Mouse (Mus musculus) heart, embryonic 10.5 days (tissue): ENCODE data around the gene Coq5. TPM values are rescaled to one million over a fixed set of nuclear protein-coding genes. Genes with fewer than 3 reads are reported as not detected.

Experiments used
- DNase-seq: peaks from one replicate; pipeline ENCODE4 v3.0.0-alpha.2; 2017; ENCODE audit warnings: low spot score
- H3K27ac ChIP-seq: fragments of 300-500 bp; sonication (generic); 2 replicates; pipeline ENCODE4 v1.5.1; 2016; ENCODE audit warnings: mild to moderate bottlenecking
- H3K27me3 ChIP-seq: fragments of 300-500 bp; sonication (generic); 2 replicates; pipeline ENCODE4 v1.6.1; 2016; ENCODE audit warnings: mild to moderate bottlenecking; ENCODE audit not compliant: poor library complexity, insufficient read depth, severe bottlenecking
- H3K36me3 ChIP-seq: fragments of 300-500 bp; sonication (generic); 2 replicates; pipeline ENCODE4 v1.6.1; 2016; ENCODE audit warnings: mild to moderate bottlenecking, moderate library complexity
- H3K4me1 ChIP-seq: fragments of 300-500 bp; sonication (generic); 2 replicates; pipeline ENCODE4 v1.6.1; 2016; ENCODE audit warnings: mild to moderate bottlenecking
- H3K4me3 ChIP-seq: fragments of 300-500 bp; sonication (generic); 2 replicates; pipeline ENCODE4 v1.5.1; 2016; ENCODE audit warnings: mild to moderate bottlenecking, moderate library complexity
- H3K9me3 ChIP-seq: fragments of 300-500 bp; sonication (generic); 2 replicates; pipeline ENCODE4 v1.6.1; 2016; ENCODE audit warnings: mild to moderate bottlenecking, moderate library complexity
- WGBS: fragments of 180-500 bp; shearing (Covaris S2); methylation state at CpG from one replicate; pipeline ENCODE4 v1.1.7; 2016; 5-methylcytosine and 5-hydroxymethylcytosine counted together
- polyA plus RNA-seq: library from polyadenylated mRNA; unstranded; fragments of >200 nt; fragmentation: Nextera tagmentation; extraction: Ambion mirVana; gene quantifications from 2 replicates; pipeline ENCODE4 v1.2.1, GENCODE M21; 2016

Coq5 gene
- 78.2 and 87.8 TPM in 2 replicates for polyA plus RNA-seq

GRCm38 (mm10) chr5:115279226-115280049 lies at the start of gene Coq5:
Gene Coq5 (plus strand): TSS chr5:115279666.
- Histone ChIP-seq H3K27me3 (no peaks in the 10 kb centered on the region), H3K36me3 (peaks cover 21% of the 10 kb centered on the region), H3K4me1 (peaks cover 7% of the 10 kb centered on the region), H3K9me3 (no peaks in the 10 kb centered on the region), H3K27ac (peak within 1 kb of the TSS; percentile 90), H3K4me3 (peak within 1 kb of the TSS; percentile 100)
- 3% methylated on average over 45 of the region's 45 CpGs for WGBS
- peak; percentile 92 for DNase-seq

- Histone ChIP-seq H3K4me1 (peaks cover 20% of the 10 kb centered on the region), H3K27ac (0 out of 2 replicates have a peak overlapping the region, but pooled peaks have one; percentile 13), H3K9me3 (no peaks in the 10 kb centered on the region), H3K4me3 (0 out of 2 replicates have a peak overlapping the region, but pooled peaks have one; percentile 27), H3K36me3 (no peaks in the 10 kb centered on the region), H3K27me3 (peaks cover 30% of the 10 kb centered on the region)
- no peak for DNase-seq
- 39% methylated on average over 15 of the region's 15 CpGs for WGBS
Observed at GRCm38 (mm10) chr5:115230830-115231551, 48.5 kb upstream of the Coq5 start.

GRCm38 (mm10) chr5:115231552-115232120 lies 47.8 kb upstream of the Coq5 start:
- Histone ChIP-seq H3K9me3 (no peaks in the 10 kb centered on the region), H3K36me3 (no peaks in the 10 kb centered on the region), H3K27ac (0 out of 2 replicates have a peak overlapping the region, but pooled peaks have one; percentile 13), H3K4me3 (0 out of 2 replicates have a peak overlapping the region, but pooled peaks have one; percentile 27), H3K27me3 (peaks cover 30% of the 10 kb centered on the region), H3K4me1 (peaks cover 23% of the 10 kb centered on the region)
- WGBS = 53% methylated on average over 16 of the region's 16 CpGs
- no peak for DNase-seq

GRCm38 (mm10) chr5:115232516-115232915 lies 47.0 kb upstream of the Coq5 start:
- no peak for DNase-seq
- peaks cover 23% of the 10 kb centered on the region for H3K4me1 ChIP-seq
- no peaks in the 10 kb centered on the region for H3K36me3 ChIP-seq
- peaks cover 30% of the 10 kb centered on the region for H3K27me3 ChIP-seq
- no peak overlapping the region for H3K4me3 ChIP-seq
- no peak overlapping the region for H3K27ac ChIP-seq
- no peaks in the 10 kb centered on the region for H3K9me3 ChIP-seq
- 72% methylated on average over 6 of the region's 6 CpGs for WGBS

GRCm38 (mm10) chr5:115233031-115233780 lies 46.3 kb upstream of the Coq5 start:
- no peak overlapping the region for H3K4me3 ChIP-seq

GRCm38 (mm10) chr5:115234519-115234918 lies 44.9 kb upstream of the Coq5 start:
- Histone ChIP-seq H3K27ac (no peak overlapping the region), H3K4me1 (peaks cover 28% of the 10 kb centered on the region), H3K27me3 (peaks cover 30% of the 10 kb centered on the region), H3K36me3 (no peaks in the 10 kb centered on the region), H3K9me3 (no peaks in the 10 kb centered on the region), H3K4me3 (no peak overlapping the region)
- no peak for DNase-seq
- 54% methylated on average over 6 of the region's 6 CpGs for WGBS

More at GRCm38 (mm10) chr5:115233031-115233780, 46.3 kb upstream of the Coq5 start:
- Histone ChIP-seq H3K9me3 (no peaks in the 10 kb centered on the region), H3K36me3 (no peaks in the 10 kb centered on the region), H3K4me1 (peaks cover 23% of the 10 kb centered on the region), H3K27ac (no peak overlapping the region), H3K27me3 (peaks cover 30% of the 10 kb centered on the region)
- no peak for DNase-seq
- 93% methylated on average over 14 of the region's 14 CpGs for WGBS

- H3K9me3 ChIP-seq = no peaks in the 10 kb centered on the region
- peak overlapping the region; percentile 69 for H3K4me3 ChIP-seq
- under 1% methylated on average over 38 of the region's 45 CpGs for WGBS
- H3K27me3 ChIP-seq = peaks cover 30% of the 10 kb centered on the region
- H3K27ac ChIP-seq = peak overlapping the region; percentile 77
- H3K36me3 ChIP-seq = peaks cover 8% of the 10 kb centered on the region
- DNase-seq = no peak
- peaks cover 28% of the 10 kb centered on the region for H3K4me1 ChIP-seq
Observed at GRCm38 (mm10) chr5:115235323-115235771, 44.1 kb upstream of the Coq5 start.

GRCm38 (mm10) chr5:115235786-115236263 lies 43.6 kb upstream of the Coq5 start, which contains the start of gene Pop5:
Gene Pop5 (plus strand): TSS chr5:115235836.
- 2% methylated on average over 21 of the region's 21 CpGs for WGBS
- Histone ChIP-seq H3K27ac (peak within 1 kb of the TSS; percentile 77), H3K4me3 (peak within 1 kb of the TSS; percentile 69), H3K9me3 (no peaks in the 10 kb centered on the region), H3K36me3 (peaks cover 13% of the 10 kb centered on the region), H3K27me3 (peaks cover 30% of the 10 kb centered on the region), H3K4me1 (peaks cover 27% of the 10 kb centered on the region)
- DNase-seq = peak; percentile 93

- peaks cover 18% of the 10 kb centered on the region for H3K4me1 ChIP-seq
- H3K9me3 ChIP-seq = no peaks in the 10 kb centered on the region
- H3K27me3 ChIP-seq = peaks cover 20% of the 10 kb centered on the region
- peaks cover 35% of the 10 kb centered on the region for H3K36me3 ChIP-seq
- H3K4me3 ChIP-seq = peak overlapping the region; percentile 97
- peak overlapping the region; percentile 86 for H3K27ac ChIP-seq
- under 1% methylated on average over 88 of the region's 88 CpGs for WGBS
- DNase-seq = peak; percentile 96
Observed at GRCm38 (mm10) chr5:115237803-115238728, 41.4 kb upstream of the Coq5 start.

- WGBS = 5% methylated on average over 11 of the region's 11 CpGs
- Histone ChIP-seq H3K9me3 (no peaks in the 10 kb centered on the region), H3K4me3 (peak overlapping the region; percentile 97), H3K36me3 (peaks cover 42% of the 10 kb centered on the region), H3K27ac (no peak overlapping the region), H3K27me3 (peaks cover 14% of the 10 kb centered on the region), H3K4me1 (peaks cover 18% of the 10 kb centered on the region)
- DNase-seq = no peak
Observed at GRCm38 (mm10) chr5:115238729-115239195, 40.7 kb upstream of the Coq5 start.

GRCm38 (mm10) chr5:115240191-115240590 lies 39.3 kb upstream of the Coq5 start:
- Histone ChIP-seq H3K27ac (no peak overlapping the region), H3K9me3 (no peaks in the 10 kb centered on the region), H3K27me3 (peaks cover 4% of the 10 kb centered on the region), H3K4me1 (peaks cover 15% of the 10 kb centered on the region), H3K36me3 (peaks cover 56% of the 10 kb centered on the region), H3K4me3 (no peak overlapping the region)
- DNase-seq = no peak
- 85% methylated on average over 11 of the region's 11 CpGs for WGBS
